Mouse (Mus musculus) spleen, adult 2 months (tissue): Measurements from ENCODE around the gene Primpol.

Experiments used
- CTCF ChIP-seq: fragments of 200-500 bp; IDR thresholded peaks from 2 replicates; pipeline ENCODE4 v1.5.1; 2011; ENCODE audit warnings: mild to moderate bottlenecking, inconsistent platforms; ENCODE audit not compliant: insufficient read depth, insufficient read length, insufficient replicate concordance; ENCODE audit errors: extremely low read depth
- POLR2A ChIP-seq: fragments of 200-500 bp; IDR thresholded peaks from 2 replicates; pipeline ENCODE4 v1.6.1; 2011; ENCODE audit warnings: low read depth, low read length, inconsistent platforms

DNA sequence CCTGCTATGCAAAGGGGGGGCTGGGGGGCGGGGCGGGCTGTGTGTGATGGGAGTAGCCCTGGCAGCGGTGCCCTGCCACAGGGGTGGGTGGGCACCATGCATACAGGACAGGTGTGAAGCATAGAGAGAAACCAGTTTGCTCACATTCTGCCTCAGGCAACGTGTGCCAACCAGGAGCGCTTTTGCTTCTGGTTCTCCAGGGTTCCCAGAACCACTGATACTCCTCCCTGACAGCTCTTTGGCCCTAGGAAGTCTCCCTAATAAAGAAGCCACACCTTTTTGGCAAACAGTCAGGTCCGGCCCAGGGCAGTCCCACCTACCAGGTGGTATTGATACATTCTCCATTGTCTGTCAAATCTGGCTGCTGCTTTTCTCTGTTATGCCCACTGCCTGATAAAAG is 73.3 kb downstream of the Primpol start:
- TF ChIP-seq CTCF (no peak), POLR2A (no peak)
